Mouse (Mus musculus) neural tube, embryonic 11.5 days (tissue): Measurements from ENCODE around the gene Scamp1. TPM values are rescaled to one million over a fixed set of nuclear protein-coding genes. Genes with fewer than 3 reads are reported as not detected.

ENCODE experiments used
- ATAC-seq: fragments of 200-750 bp; cut with Nextera tagmentation; 2 replicates; pipeline ENCODE4 v1.8.0; 2017; ENCODE audit warnings: moderate number of reproducible peaks, mild to moderate bottlenecking, moderate TSS enrichment, moderate library complexity; ENCODE audit not compliant: insufficient read depth, low FRiP score, low TSS enrichment
- DNase-seq: peaks from one replicate; pipeline ENCODE4 v3.0.0-alpha.2; 2015; ENCODE audit warnings: low spot score
- H3K27ac ChIP-seq: fragments of 300-500 bp; sonication (generic); 2 replicates; pipeline ENCODE4 v1.5.1; 2014; ENCODE audit warnings: low read depth, mild to moderate bottlenecking, low read length
- H3K27me3 ChIP-seq: fragments of 300-500 bp; sonication (generic); 2 replicates; pipeline ENCODE4 v1.6.1; 2014; ENCODE audit warnings: mild to moderate bottlenecking, low read length, mixed read lengths; ENCODE audit not compliant: control insufficient read depth, insufficient read depth
- H3K36me3 ChIP-seq: fragments of 300-500 bp; sonication (generic); 2 replicates; pipeline ENCODE4 v1.6.1; 2014; ENCODE audit warnings: mild to moderate bottlenecking, low read length, moderate library complexity, mixed read lengths; ENCODE audit not compliant: control insufficient read depth, insufficient read depth
- H3K4me1 ChIP-seq: fragments of 300-500 bp; sonication (generic); 2 replicates; pipeline ENCODE4 v1.6.1; 2014; ENCODE audit warnings: low read length, mixed read lengths; ENCODE audit not compliant: control insufficient read depth, insufficient read depth
- H3K4me2 ChIP-seq: fragments of 300-500 bp; sonication (generic); 2 replicates; pipeline ENCODE4 v1.6.1; 2014; ENCODE audit warnings: low read depth, mild to moderate bottlenecking, moderate library complexity
- H3K4me3 ChIP-seq: fragments of 300-500 bp; sonication (generic); 2 replicates; pipeline ENCODE4 v1.5.1; 2014; ENCODE audit warnings: low read depth, low read length
- H3K9ac ChIP-seq: fragments of 300-500 bp; sonication (generic); 2 replicates; pipeline ENCODE4 v1.6.1; 2014; ENCODE audit warnings: mild to moderate bottlenecking, low read length
- H3K9me3 ChIP-seq: fragments of 300-500 bp; sonication (generic); 2 replicates; pipeline ENCODE4 v1.6.1; 2016; ENCODE audit warnings: low read length; ENCODE audit not compliant: control insufficient read depth
- WGBS: fragments of 180-500 bp; shearing (Covaris S2); extraction: QIAGEN DNeasy Blood & Tissue Kit; methylation state at CpG from one replicate; pipeline ENCODE4 v1.1.7; 2014; 5-methylcytosine and 5-hydroxymethylcytosine counted together
- polyA plus RNA-seq: library from polyadenylated mRNA; unstranded; fragments of >200 nt; fragmentation: Nextera tagmentation; extraction: Ambion mirVana; gene quantifications from 2 replicates; pipeline ENCODE4 v1.2.1, GENCODE M21; 2014

Scamp1 gene
- polyA plus RNA-seq, 1 experiment from 2014 or later: 46.4 TPM

GRCm38 (mm10) chr13:94231871-94232270 lies 53.8 kb downstream of the Scamp1 start:
- WGBS: 95% methylated on average over 14 of the region's 14 CpGs

GRCm38 (mm10) chr13:94224717-94225705 lies 60.6 kb downstream of the Scamp1 start:
- Histone ChIP-seq H3K27me3 (no peaks in the 10 kb centered on the region), H3K4me3 (no peak overlapping the region), H3K9ac (no peak overlapping the region), H3K27ac (no peak overlapping the region), H3K4me2 (no peak overlapping the region), H3K4me1 (no peaks in the 10 kb centered on the region), H3K9me3 (no peaks in the 10 kb centered on the region), H3K36me3 (no peaks in the 10 kb centered on the region)
- 94% methylated on average over 38 of the region's 38 CpGs for WGBS
- no peak for ATAC-seq
- DNase-seq: no peak

More at GRCm38 (mm10) chr13:94231871-94232270, 53.8 kb downstream of the Scamp1 start:
- Histone ChIP-seq H3K36me3 (no peaks in the 10 kb centered on the region), H3K4me1 (no peaks in the 10 kb centered on the region), H3K4me2 (no peak overlapping the region), H3K9ac (no peak overlapping the region), H3K27me3 (no peaks in the 10 kb centered on the region), H3K27ac (no peak overlapping the region), H3K9me3 (no peaks in the 10 kb centered on the region), H3K4me3 (no peak overlapping the region)
- no peak for ATAC-seq
- DNase-seq: no peak

GRCm38 (mm10) chr13:94223609-94224008 lies 62.0 kb downstream of the Scamp1 start:
- Histone ChIP-seq H3K9me3 (no peaks in the 10 kb centered on the region), H3K36me3 (no peaks in the 10 kb centered on the region), H3K27me3 (no peaks in the 10 kb centered on the region), H3K4me3 (no peak overlapping the region), H3K9ac (no peak overlapping the region), H3K4me1 (no peaks in the 10 kb centered on the region), H3K4me2 (no peak overlapping the region), H3K27ac (no peak overlapping the region)
- 81% methylated on average over 14 of the region's 14 CpGs for WGBS
- ATAC-seq: no peak
- DNase-seq: no peak

GRCm38 (mm10) chr13:94212716-94213115 lies 72.9 kb downstream of the Scamp1 start:
- H3K27ac ChIP-seq: no peak overlapping the region
- peaks cover 3% of the 10 kb centered on the region; the same call in 1 of the 2 replicates for H3K9me3 ChIP-seq
- no peak for DNase-seq
- no peak overlapping the region for H3K4me2 ChIP-seq
- WGBS: 90% methylated on average over 2 of the region's 2 CpGs
- H3K9ac ChIP-seq: no peak overlapping the region
- H3K36me3 ChIP-seq: peaks cover 3% of the 10 kb centered on the region; the same call in 1 of the 2 replicates
- H3K4me3 ChIP-seq: no peak overlapping the region
- no peak for ATAC-seq
- H3K4me1 ChIP-seq: no peaks in the 10 kb centered on the region
- H3K27me3 ChIP-seq: no peaks in the 10 kb centered on the region

GRCm38 (mm10) chr13:94212179-94212578 lies 73.5 kb downstream of the Scamp1 start:
- 96% methylated on average over 2 of the region's 2 CpGs for WGBS
- ATAC-seq (no peak), DNase-seq (no peak)
- Histone ChIP-seq H3K9ac (no peak overlapping the region), H3K4me2 (no peak overlapping the region), H3K4me1 (no peaks in the 10 kb centered on the region), H3K27ac (no peak overlapping the region), H3K9me3 (peaks cover 3% of the 10 kb centered on the region; the same call in 1 of the 2 replicates), H3K27me3 (no peaks in the 10 kb centered on the region), H3K36me3 (peaks cover 3% of the 10 kb centered on the region; the same call in 1 of the 2 replicates), H3K4me3 (no peak overlapping the region)

- no peak overlapping the region for H3K4me2 ChIP-seq
- DNase-seq (no peak), ATAC-seq (peak; percentile 53)
- peaks cover 3% of the 10 kb centered on the region; the same call in 1 of the 2 replicates for H3K9me3 ChIP-seq
- H3K36me3 ChIP-seq: peaks cover 3% of the 10 kb centered on the region; the same call in 1 of the 2 replicates
- H3K4me3 ChIP-seq: no peak overlapping the region
- H3K9ac ChIP-seq: no peak overlapping the region
- 59% methylated on average over 6 of the region's 6 CpGs for WGBS
- no peaks in the 10 kb centered on the region for H3K4me1 ChIP-seq
- H3K27me3 ChIP-seq: no peaks in the 10 kb centered on the region
- no peak overlapping the region for H3K27ac ChIP-seq
Observed at GRCm38 (mm10) chr13:94211236-94212119, 74.2 kb downstream of the Scamp1 start.

GRCm38 (mm10) chr13:94208892-94209291 lies 76.8 kb downstream of the Scamp1 start:
- H3K4me3 ChIP-seq: no peak overlapping the region
- no peak overlapping the region for H3K9ac ChIP-seq
- no peaks in the 10 kb centered on the region for H3K27me3 ChIP-seq
- ATAC-seq (no peak), DNase-seq (no peak)
- H3K4me1 ChIP-seq: no peaks in the 10 kb centered on the region
- H3K27ac ChIP-seq: no peak overlapping the region
- H3K9me3 ChIP-seq: peaks cover 3% of the 10 kb centered on the region; the same call in 1 of the 2 replicates
- peaks cover 3% of the 10 kb centered on the region; the same call in 1 of the 2 replicates for H3K36me3 ChIP-seq
- no peak overlapping the region for H3K4me2 ChIP-seq

GRCm38 (mm10) chr13:94207973-94208372 lies 77.7 kb downstream of the Scamp1 start:
- H3K9me3 ChIP-seq: peaks cover 3% of the 10 kb centered on the region; the same call in 1 of the 2 replicates
- no peak for DNase-seq
- ATAC-seq: no peak
- no peak overlapping the region for H3K27ac ChIP-seq
- H3K4me2 ChIP-seq: no peak overlapping the region
- 97% methylated on average over 16 of the region's 16 CpGs for WGBS
- no peaks in the 10 kb centered on the region for H3K4me1 ChIP-seq
- peaks cover 3% of the 10 kb centered on the region; the same call in 1 of the 2 replicates for H3K36me3 ChIP-seq
- H3K4me3 ChIP-seq: no peak overlapping the region
- H3K27me3 ChIP-seq: no peaks in the 10 kb centered on the region
- H3K9ac ChIP-seq: no peak overlapping the region
